ENCODE assay signal across 14 mouse cellular contexts in genomic region chr2:145593649-145594347, GRCm38 (mm10).
A peak's percentile ranks its signal among the peaks of the same experiment; 100 is the strongest.
DNase-seq lines count a peak whose midpoint lies in the region; ATAC-seq and TF ChIP-seq lines count a peak whose summit lies in the region.
"Had no signal": no experiment of that assay in that cellular context is flagged by ENCODE, and none has a peak within 500 bp of the region (broad histone marks: within the 10 kb centered on the region; RNA-seq: fewer than 3 reads in every experiment).

No protein-coding gene starts in this region.

- ATAC-seq in megakaryocyte progenitor cell, adult 5-6 weeks (replicated peaks; ENCODE audit: poor library complexity): peak; percentile 47; the same call in 1 of the 2 replicates
- ATAC-seq: activated CD4-positive, CD25-positive, alpha-beta regulatory T cell, adult 4 months had no signal

- H3K4me3 ChIP-seq in liver, adult 2 months (ENCODE audit: insufficient read depth, low read depth, low read length): no peak overlapping the region
- no peak overlapping the region for H3K4me3 ChIP-seq in brown adipose tissue, adult 24 weeks (ENCODE audit: insufficient read depth, low read depth, low read length)
- H3K4me3 ChIP-seq: forebrain, embryonic 12.5 days; heart, embryonic 12.5 days; liver, embryonic 13.5 days; megakaryocyte, embryonic 14.5 days had no signal

- no peaks in the 10 kb centered on the region; the same call in 1 of the 2 replicates for H3K4me1 ChIP-seq in liver, adult 2 months (ENCODE audit: control insufficient read depth, insufficient read depth, low read length)
- H3K4me1 ChIP-seq in brown adipose tissue, adult 24 weeks (ENCODE audit: control insufficient read depth, insufficient read depth, insufficient read length, low read length): no peaks in the 10 kb centered on the region
- H3K4me1 ChIP-seq: forebrain, embryonic 12.5 days; heart, embryonic 12.5 days; liver, embryonic 13.5 days had no signal

- peak; percentile 75 for DNase-seq in liver, adult 2 months (ENCODE audit: extremely low read depth, low read depth, low spot score)
- DNase-seq in liver: no peak
- peak; percentile 61 to 76 for DNase-seq in kidney, postnatal 25 days
- no peak for DNase-seq in thymus, adult 18-20 months
- DNase-seq in cerebellum, adult 8-10 months: no peak
- DNase-seq: liver, embryonic 13.5 days; right cerebral cortex, postnatal 25 days; thymus, adult 2 months had no signal

- TF ChIP-seq CTCF in liver, adult 2 months (IDR thresholded peaks at IDR 0.05; ENCODE audit: low read depth, low read length): no peak

- H3K36me3 ChIP-seq in liver, adult 2 months (ENCODE audit: control insufficient read depth, insufficient read depth, low read length): no peaks in the 10 kb centered on the region
- H3K36me3 ChIP-seq: forebrain, embryonic 12.5 days; heart, embryonic 12.5 days; liver, embryonic 13.5 days had no signal

- no peak overlapping the region for H3K27ac ChIP-seq in liver, adult 2 months (replicated peaks; ENCODE audit: insufficient read depth, low read depth, low read length)
- H3K27ac ChIP-seq in brown adipose tissue, adult 24 weeks (replicated peaks; ENCODE audit: low read depth, low read length): peak overlapping the region; percentile 84
- H3K27ac ChIP-seq: forebrain, embryonic 12.5 days; liver, embryonic 13.5 days had no signal

- H3K27me3 ChIP-seq in liver, adult 2 months (ENCODE audit: control insufficient read depth, insufficient read depth, low read length): no peaks in the 10 kb centered on the region
- H3K27me3 ChIP-seq: forebrain, embryonic 12.5 days; heart, embryonic 12.5 days; liver, embryonic 13.5 days; megakaryocyte, embryonic 14.5 days had no signal

- H3K9ac ChIP-seq in liver, adult 2 months (ENCODE audit: low read depth, low read length): no peak overlapping the region
- H3K9ac ChIP-seq: forebrain, embryonic 12.5 days; heart, embryonic 12.5 days; liver, embryonic 13.5 days had no signal

- WGBS in liver, adult 2 months: 31% methylated on average over 3 of the region's 3 CpGs

- TF ChIP-seq POLR2A in liver, adult 2 months (IDR thresholded peaks at IDR 0.05; ENCODE audit: extremely low read depth, insufficient read depth, low read length): no peak

- no peaks in the 10 kb centered on the region for H3K79me2 ChIP-seq in liver, adult 2 months (ENCODE audit: control insufficient read depth, insufficient read depth, low read length)

Comparison
In these comparisons a context has a peak if more than half of its experiments do, and no peak if none do; other contexts are left out.
1. DNase-seq: peak in liver, adult 2 months (single experiment) and kidney, postnatal 25 days (2 of 2); none in liver (single experiment), thymus, adult 18-20 months (0 of 2) and cerebellum, adult 8-10 months (single experiment).